Mouse (Mus musculus) forebrain, embryonic 16.5 days (tissue): ENCODE results near the gene Cpxm2. TPM values are rescaled to one million over a fixed set of nuclear protein-coding genes. Genes with fewer than 3 reads are reported as not detected.

Source experiments
- ATAC-seq: fragments of 200-750 bp; cut with Nextera tagmentation; 2 replicates; pipeline ENCODE4 v1.8.0; 2017; ENCODE audit warnings: mild to moderate bottlenecking, moderate library complexity
- H3K27ac ChIP-seq: fragments of 300-500 bp; sonication (generic); 2 replicates; pipeline ENCODE4 v1.5.1; 2014; ENCODE audit warnings: low read length, control low read depth
- H3K27me3 ChIP-seq: fragments of 300-500 bp; sonication (generic); replicated peaks from 2 replicates; pipeline ENCODE4 v1.6.1; 2014; ENCODE audit warnings: low read length; ENCODE audit not compliant: control insufficient read depth, insufficient read depth
- H3K36me3 ChIP-seq: fragments of 300-500 bp; sonication (generic); 2 replicates; pipeline ENCODE4 v1.6.1; 2014; ENCODE audit not compliant: control insufficient read depth, insufficient read depth
- H3K4me1 ChIP-seq: fragments of 300-500 bp; sonication (generic); replicated peaks from 2 replicates; pipeline ENCODE4 v1.6.1; 2014; ENCODE audit warnings: low read length; ENCODE audit not compliant: control insufficient read depth, insufficient read depth
- H3K4me2 ChIP-seq: fragments of 300-500 bp; sonication (generic); 2 replicates; pipeline ENCODE4 v1.6.1; 2014; ENCODE audit warnings: mild to moderate bottlenecking, low read length, control low read depth
- H3K4me3 ChIP-seq: fragments of 300-500 bp; sonication (generic); replicated peaks from 2 replicates; pipeline ENCODE4 v1.5.1; 2014; ENCODE audit warnings: mild to moderate bottlenecking, low read length, control low read depth
- H3K9ac ChIP-seq: fragments of 300-500 bp; sonication (generic); replicated peaks from 2 replicates; pipeline ENCODE4 v1.6.1; 2014; ENCODE audit warnings: low read depth, low read length, control low read depth
- H3K9me3 ChIP-seq: fragments of 300-500 bp; sonication (generic); 2 replicates; pipeline ENCODE4 v1.6.1; 2016; ENCODE audit warnings: low read length; ENCODE audit not compliant: control insufficient read depth
- WGBS: fragments of 180-500 bp; shearing (Covaris S2); extraction: QIAGEN DNeasy Blood & Tissue Kit; methylation state at CpG from one replicate; pipeline ENCODE4 v1.1.7; 2014; 5-methylcytosine and 5-hydroxymethylcytosine counted together
- polyA plus RNA-seq: library from polyadenylated mRNA; unstranded; fragments of >200 nt; fragmentation: Nextera tagmentation; extraction: Ambion mirVana; gene quantifications from 2 replicates; pipeline ENCODE4 v1.2.1, GENCODE M21; 2015

Gene Cpxm2
- polyA plus RNA-seq, 1 experiment from 2014 or later: 1.5 TPM

DNA sequence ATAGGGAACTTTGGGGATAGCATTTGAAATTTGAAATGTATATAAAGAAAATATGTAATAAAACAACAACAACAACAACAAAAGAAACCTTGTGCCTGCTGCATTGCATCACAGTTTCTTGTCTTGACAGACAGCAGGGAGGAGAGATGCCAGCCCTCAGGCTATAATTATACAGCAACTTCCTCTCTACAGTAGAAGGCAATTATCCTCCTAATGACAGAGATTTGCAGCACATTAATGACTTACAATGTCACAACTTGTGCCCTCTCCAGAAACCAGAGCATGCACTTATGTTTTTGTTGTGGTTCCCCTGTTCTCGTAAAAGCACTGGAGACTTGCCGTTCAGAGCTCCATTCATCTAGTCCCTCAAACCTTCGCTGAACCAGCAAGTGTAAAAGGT, 44.2 kb downstream of the Cpxm2 start:
- Histone ChIP-seq H3K4me2 (no peak overlapping the region), H3K27ac (no peak overlapping the region), H3K27me3 (no peaks in the 10 kb centered on the region), H3K9ac (no peak overlapping the region), H3K9me3 (no peaks in the 10 kb centered on the region), H3K4me3 (no peak overlapping the region), H3K4me1 (no peaks in the 10 kb centered on the region), H3K36me3 (no peaks in the 10 kb centered on the region)
- peak; percentile 55 for ATAC-seq
- 28% methylated on average over 3 of the region's 3 CpGs for WGBS

DNA sequence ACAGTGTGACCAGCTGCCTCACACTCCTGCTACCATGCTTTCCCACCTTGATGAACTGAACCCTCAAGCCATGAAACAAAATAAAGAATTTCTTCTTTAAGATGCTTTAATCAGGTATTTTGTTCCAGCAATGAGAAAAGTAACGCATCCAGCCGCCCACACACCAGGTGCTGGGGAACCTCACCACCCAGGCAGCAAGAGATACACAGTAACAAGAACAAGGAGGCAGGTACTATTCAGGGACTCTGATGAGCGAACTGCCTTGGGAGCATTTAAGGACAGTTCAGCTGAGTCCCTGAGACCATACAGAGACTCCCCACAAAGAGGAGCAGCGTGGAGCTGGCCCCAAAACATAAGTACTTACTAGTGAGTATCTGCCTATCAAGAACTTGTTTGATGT, 47.6 kb downstream of the Cpxm2 start:
- WGBS: 84% methylated on average over 4 of the region's 4 CpGs

DNA sequence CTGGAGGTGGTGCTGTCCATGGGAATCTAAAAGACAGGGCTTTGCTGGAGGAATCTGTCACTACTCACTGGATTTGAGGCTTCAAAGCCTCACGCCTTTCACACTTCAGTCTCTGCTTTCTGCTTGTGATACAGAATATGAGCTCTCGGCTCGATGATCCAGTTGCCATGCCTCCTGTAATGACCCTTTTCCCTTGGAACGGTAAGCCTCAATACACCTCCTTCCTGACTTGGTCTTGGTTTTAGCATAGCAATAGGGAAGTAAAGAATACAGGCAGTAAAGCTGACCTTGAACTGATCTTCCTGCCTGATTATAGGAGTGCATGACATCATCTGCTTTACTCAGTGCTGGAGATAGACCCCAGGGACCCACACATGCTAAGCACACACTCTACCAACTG, 49.2 kb downstream of the Cpxm2 start:
- ATAC-seq: no peak
- H3K27me3 ChIP-seq: no peaks in the 10 kb centered on the region

More for the DNA sequence above, 47.6 kb downstream of the Cpxm2 start:
- H3K27me3 ChIP-seq: no peaks in the 10 kb centered on the region
- no peak overlapping the region for H3K27ac ChIP-seq
- H3K4me1 ChIP-seq: no peaks in the 10 kb centered on the region
- H3K9ac ChIP-seq: no peak overlapping the region
- no peak for ATAC-seq
- H3K4me2 ChIP-seq: no peak overlapping the region
- H3K4me3 ChIP-seq: no peak overlapping the region
- H3K36me3 ChIP-seq: no peaks in the 10 kb centered on the region
- no peaks in the 10 kb centered on the region for H3K9me3 ChIP-seq

DNA sequence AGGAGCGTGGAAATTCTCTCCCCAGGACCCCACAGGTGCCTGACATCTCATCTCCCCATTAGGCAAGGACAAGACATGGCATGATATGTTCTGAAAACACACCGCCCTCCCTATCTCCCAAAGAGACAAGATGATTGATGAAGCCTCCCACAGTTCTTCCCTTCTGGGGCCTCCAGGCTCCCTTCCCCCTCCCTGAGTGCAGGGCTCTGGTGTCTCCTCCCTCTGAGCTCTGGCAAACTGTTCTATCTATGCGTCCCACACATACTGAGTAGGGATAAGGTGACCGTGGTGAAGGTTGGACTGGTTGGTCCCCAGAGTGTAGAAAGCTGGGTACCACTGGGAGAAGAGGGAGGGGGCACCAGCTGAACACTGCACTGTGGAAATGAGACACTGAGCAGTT, 56.1 kb downstream of the Cpxm2 start:
- Histone ChIP-seq H3K4me2 (no peak overlapping the region), H3K9me3 (no peaks in the 10 kb centered on the region), H3K9ac (no peak overlapping the region), H3K27ac (no peak overlapping the region), H3K27me3 (no peaks in the 10 kb centered on the region), H3K4me1 (no peaks in the 10 kb centered on the region), H3K36me3 (no peaks in the 10 kb centered on the region), H3K4me3 (no peak overlapping the region)
- no peak for ATAC-seq
- WGBS: 88% methylated on average over 4 of the region's 4 CpGs

More for the DNA sequence above, 49.2 kb downstream of the Cpxm2 start:
- H3K9ac ChIP-seq: no peak overlapping the region
- no peaks in the 10 kb centered on the region for H3K4me1 ChIP-seq
- H3K27ac ChIP-seq: no peak overlapping the region
- H3K36me3 ChIP-seq: no peaks in the 10 kb centered on the region
- H3K9me3 ChIP-seq: no peaks in the 10 kb centered on the region
- H3K4me2 ChIP-seq: no peak overlapping the region
- WGBS: 85% methylated on average over 4 of the region's 4 CpGs
- no peak overlapping the region for H3K4me3 ChIP-seq

DNA sequence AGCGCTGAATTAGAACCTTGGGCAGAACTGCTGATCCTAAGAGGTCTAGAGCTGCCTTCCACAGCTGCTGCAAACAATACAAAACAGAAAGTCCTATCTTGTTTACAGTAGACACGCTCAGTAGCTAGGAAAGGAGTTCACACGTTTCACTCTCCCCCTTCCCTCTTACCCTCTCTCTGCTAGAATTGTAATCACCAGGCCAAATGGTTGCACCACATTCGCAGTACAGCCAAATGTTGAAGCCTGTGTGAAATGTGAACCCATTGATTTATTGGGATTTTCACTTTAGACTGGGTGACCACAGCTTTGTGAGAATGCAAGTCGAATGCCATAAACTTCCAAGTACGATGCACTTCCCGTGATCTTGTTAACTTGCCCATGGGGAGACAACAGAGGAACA, 59.9 kb downstream of the Cpxm2 start:
- no peaks in the 10 kb centered on the region for H3K9me3 ChIP-seq
- no peaks in the 10 kb centered on the region for H3K36me3 ChIP-seq
- no peak overlapping the region for H3K4me3 ChIP-seq
- H3K9ac ChIP-seq: no peak overlapping the region
- no peaks in the 10 kb centered on the region for H3K4me1 ChIP-seq
- no peak overlapping the region for H3K27ac ChIP-seq
- no peak for ATAC-seq
- 81% methylated on average over 7 of the region's 7 CpGs for WGBS
- H3K4me2 ChIP-seq: no peak overlapping the region
- no peaks in the 10 kb centered on the region for H3K27me3 ChIP-seq

DNA sequence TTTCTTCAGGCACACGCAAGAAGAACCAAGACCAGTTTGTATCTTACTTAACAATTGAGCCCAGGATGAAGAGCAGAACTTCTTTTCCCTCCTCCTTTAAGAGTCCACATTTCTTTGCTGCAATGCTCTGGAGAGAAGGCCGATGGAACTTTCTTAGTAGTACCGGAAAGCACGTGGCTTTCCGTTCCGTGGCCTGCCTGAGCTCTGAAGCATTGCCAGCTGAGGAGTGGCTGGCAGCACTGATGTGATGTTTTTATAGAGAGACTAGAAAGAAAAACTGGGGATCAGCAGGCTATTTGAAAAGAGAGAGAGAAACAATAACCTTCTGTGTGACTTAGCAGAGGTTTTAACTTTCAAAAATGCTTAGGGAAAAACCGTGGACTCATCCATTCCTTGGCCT, 63.0 kb downstream of the Cpxm2 start:
- no peak for ATAC-seq
- Histone ChIP-seq H3K27ac (no peak overlapping the region), H3K9ac (no peak overlapping the region), H3K4me3 (no peak overlapping the region), H3K9me3 (no peaks in the 10 kb centered on the region), H3K4me1 (no peaks in the 10 kb centered on the region), H3K36me3 (no peaks in the 10 kb centered on the region), H3K4me2 (no peak overlapping the region), H3K27me3 (no peaks in the 10 kb centered on the region)
- 79% methylated on average over 7 of the region's 7 CpGs for WGBS

DNA sequence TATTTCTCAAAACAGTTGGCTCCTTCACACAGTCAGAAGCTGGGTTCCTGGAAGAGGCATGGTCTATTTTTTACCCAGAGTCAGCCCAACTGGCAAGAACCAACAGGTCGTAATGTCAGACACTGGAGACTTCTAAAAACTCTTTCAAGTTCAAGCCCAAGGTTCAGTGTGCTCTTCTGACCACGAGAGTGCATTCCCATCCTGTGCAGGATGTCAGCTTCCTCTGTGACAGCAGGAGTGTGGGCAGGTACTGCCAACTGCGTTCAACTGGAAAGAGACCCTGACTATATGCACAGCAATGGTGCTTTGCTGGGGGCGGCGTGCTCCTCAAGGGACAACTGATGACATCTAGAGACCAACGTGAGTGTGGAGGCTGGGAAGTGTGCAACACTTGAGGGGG, 65.9 kb downstream of the Cpxm2 start:
- H3K27me3 ChIP-seq: no peaks in the 10 kb centered on the region
- H3K9me3 ChIP-seq: no peaks in the 10 kb centered on the region
- H3K4me1 ChIP-seq: no peaks in the 10 kb centered on the region
- H3K4me2 ChIP-seq: no peak overlapping the region
- no peaks in the 10 kb centered on the region for H3K36me3 ChIP-seq
- no peak overlapping the region for H3K27ac ChIP-seq
- no peak overlapping the region for H3K9ac ChIP-seq
- ATAC-seq: no peak
- H3K4me3 ChIP-seq: no peak overlapping the region
- 81% methylated on average over 6 of the region's 6 CpGs for WGBS

DNA sequence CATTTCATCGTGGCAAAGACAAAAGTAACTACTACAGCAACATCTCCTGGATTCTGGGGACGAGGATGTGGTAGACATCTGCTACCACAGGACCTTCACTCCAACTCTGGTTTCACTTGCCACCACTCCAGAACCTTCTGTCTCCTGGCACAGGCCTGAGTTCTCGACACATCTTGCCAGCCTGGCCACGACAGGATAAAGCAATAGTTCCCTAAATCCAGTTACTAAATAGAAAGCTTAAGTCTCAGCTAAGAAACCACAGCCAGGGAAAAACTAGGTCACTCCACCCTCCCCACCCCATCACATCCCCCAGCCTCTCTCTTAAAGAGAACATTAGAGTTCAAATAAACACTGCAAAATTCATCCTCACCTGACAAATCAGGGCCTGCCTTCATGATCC, 66.4 kb downstream of the Cpxm2 start:
- WGBS: 73% methylated on average over 4 of the region's 4 CpGs
- H3K4me1 ChIP-seq: no peaks in the 10 kb centered on the region
- no peak overlapping the region for H3K27ac ChIP-seq
- ATAC-seq: no peak
- H3K4me2 ChIP-seq: no peak overlapping the region
- H3K9me3 ChIP-seq: no peaks in the 10 kb centered on the region
- H3K4me3 ChIP-seq: no peak overlapping the region
- no peak overlapping the region for H3K9ac ChIP-seq
- H3K36me3 ChIP-seq: no peaks in the 10 kb centered on the region
- H3K27me3 ChIP-seq: no peaks in the 10 kb centered on the region

DNA sequence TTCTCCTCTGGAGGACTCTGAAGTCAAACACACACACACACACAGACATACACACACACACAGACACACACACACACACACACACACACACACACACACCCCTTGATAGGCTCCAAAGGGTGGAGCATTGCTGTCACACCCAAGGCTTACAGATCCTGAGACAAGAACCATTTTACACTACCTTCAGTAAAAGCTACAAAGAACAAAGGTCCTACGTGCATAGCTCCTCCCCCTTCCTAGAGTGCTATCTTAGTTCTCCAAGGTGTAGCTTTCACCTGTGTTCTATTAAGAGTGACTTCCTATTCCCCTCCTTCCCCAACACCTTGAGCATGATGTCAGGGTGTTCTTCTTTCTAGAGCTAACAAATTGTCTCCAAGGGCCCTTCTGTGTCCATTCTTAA, 78.7 kb downstream of the Cpxm2 start:
- no peak overlapping the region for H3K9ac ChIP-seq
- no peak overlapping the region for H3K27ac ChIP-seq
- peaks cover 3% of the 10 kb centered on the region; the same call in 1 of the 2 replicates for H3K4me1 ChIP-seq
- no peak overlapping the region for H3K4me2 ChIP-seq
- H3K36me3 ChIP-seq: no peaks in the 10 kb centered on the region
- 79% methylated on average over 1 of the region's 1 CpGs for WGBS
- no peaks in the 10 kb centered on the region for H3K27me3 ChIP-seq
- no peaks in the 10 kb centered on the region for H3K9me3 ChIP-seq
- no peak for ATAC-seq
- no peak overlapping the region for H3K4me3 ChIP-seq

DNA sequence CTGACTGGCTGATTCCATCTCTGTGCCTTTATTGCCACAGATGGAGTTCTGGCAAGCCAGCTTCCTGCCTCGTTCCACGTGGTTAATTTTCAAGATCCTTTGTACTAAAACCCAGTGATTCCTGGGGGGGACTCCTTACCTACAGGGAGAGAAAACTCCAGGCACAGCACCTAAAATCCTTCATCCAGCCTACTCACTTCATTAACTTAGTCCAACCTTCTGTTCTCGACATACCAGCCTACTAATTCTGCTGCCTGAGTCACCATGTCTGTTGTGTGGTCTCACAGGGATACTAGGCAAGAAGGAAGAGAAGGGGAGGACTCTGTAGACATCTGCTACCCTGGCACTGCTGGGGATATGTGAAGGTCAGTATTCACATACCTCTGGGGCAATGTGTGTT, 80.0 kb downstream of the Cpxm2 start:
- Histone ChIP-seq H3K9me3 (no peaks in the 10 kb centered on the region), H3K4me2 (no peak overlapping the region), H3K4me1 (peaks cover 3% of the 10 kb centered on the region; the same call in 1 of the 2 replicates), H3K4me3 (no peak overlapping the region), H3K36me3 (no peaks in the 10 kb centered on the region), H3K27ac (no peak overlapping the region), H3K9ac (no peak overlapping the region), H3K27me3 (no peaks in the 10 kb centered on the region)
- 64% methylated on average over 3 of the region's 3 CpGs for WGBS
- ATAC-seq: no peak
